Mouse (Mus musculus) stomach, postnatal 0 days (tissue): ENCODE results near the gene Snx29. TPM values are rescaled to one million over a fixed set of nuclear protein-coding genes. Genes with fewer than 3 reads are reported as not detected.

Experiments
- ATAC-seq: fragments of 200-750 bp; cut with Nextera tagmentation; 2 replicates; pipeline ENCODE4 v1.8.0; 2017; ENCODE audit not compliant: low FRiP score, low TSS enrichment
- DNase-seq: peaks from one replicate; pipeline ENCODE4 v3.0.0-alpha.2; 2016; ENCODE audit warnings: low spot score
- H3K27ac ChIP-seq: fragments of 300-500 bp; sonication (generic); replicated peaks from 2 replicates; pipeline ENCODE4 v1.5.1; 2014; ENCODE audit warnings: mild to moderate bottlenecking, control low read depth
- H3K27me3 ChIP-seq: fragments of 300-500 bp; sonication (generic); 2 replicates; pipeline ENCODE4 v1.6.1; 2014; ENCODE audit warnings: low read length; ENCODE audit not compliant: control insufficient read depth, insufficient read depth
- H3K36me3 ChIP-seq: fragments of 300-500 bp; sonication (generic); 2 replicates; pipeline ENCODE4 v1.6.1; 2014; ENCODE audit warnings: low read length, mixed read lengths; ENCODE audit not compliant: control insufficient read depth, insufficient read depth
- H3K4me1 ChIP-seq: fragments of 300-500 bp; sonication (generic); replicated peaks from 2 replicates; pipeline ENCODE4 v1.6.1; 2014; ENCODE audit warnings: antibody characterized with exemption; ENCODE audit not compliant: control insufficient read depth, insufficient read depth
- H3K4me2 ChIP-seq: fragments of 300-500 bp; sonication (generic); replicated peaks from 2 replicates; pipeline ENCODE4 v1.6.1; 2014; ENCODE audit warnings: low read depth, mild to moderate bottlenecking, control low read depth, moderate library complexity
- H3K4me3 ChIP-seq: fragments of 300-500 bp; sonication (generic); 2 replicates; pipeline ENCODE4 v1.5.1; 2014; ENCODE audit warnings: low read depth, low read length, control low read depth
- H3K9ac ChIP-seq: fragments of 300-500 bp; sonication (generic); 2 replicates; pipeline ENCODE4 v1.6.1; 2014; ENCODE audit warnings: mild to moderate bottlenecking, low read length, control low read depth, mixed read lengths
- H3K9me3 ChIP-seq: fragments of 300-500 bp; sonication (generic); 2 replicates; pipeline ENCODE4 v1.6.1; 2016; ENCODE audit warnings: low read length; ENCODE audit not compliant: control insufficient read depth
- CTCF ChIP-seq: IDR thresholded peaks from 2 replicates; pipeline ENCODE4 v1.5.1; 2016; ENCODE audit warnings: antibody characterized with exemption, low read depth, mild to moderate bottlenecking, moderate library complexity
- EP300 ChIP-seq: optimal IDR thresholded peaks from 2 replicates; pipeline ENCODE3; 2016; ENCODE audit warnings: antibody characterized with exemption
- WGBS: fragments of 180-500 bp; shearing (Covaris S2); extraction: QIAGEN DNeasy Blood & Tissue Kit; methylation state at CpG from one replicate; pipeline ENCODE4 v1.1.7; 2014; 5-methylcytosine and 5-hydroxymethylcytosine counted together
- polyA plus RNA-seq: library from polyadenylated mRNA; unstranded; fragments of >200 nt; fragmentation: Nextera tagmentation; extraction: Ambion mirVana; gene quantifications from 2 replicates; pipeline ENCODE4 v1.2.1, GENCODE M21; 2015

Gene Snx29
- polyA plus RNA-seq, 1 experiment from 2014 or later: 4.8 TPM

- ATAC-seq: no peak
- no peak overlapping the region for H3K9ac ChIP-seq
- no peak for DNase-seq
- H3K4me3 ChIP-seq: no peak overlapping the region
- no peak overlapping the region for H3K27ac ChIP-seq
- H3K27me3 ChIP-seq: no peaks in the 10 kb centered on the region
- no peaks in the 10 kb centered on the region for H3K9me3 ChIP-seq
- no peak overlapping the region for H3K4me2 ChIP-seq
- H3K36me3 ChIP-seq: no peaks in the 10 kb centered on the region
- no peak for TF ChIP-seq EP300
- TF ChIP-seq CTCF: no peak
- no peaks in the 10 kb centered on the region for H3K4me1 ChIP-seq
- 51% methylated on average over 5 of the region's 5 CpGs for WGBS
Observed at GRCm38 (mm10) chr16:11704096-11704495, 381.4 kb downstream of the Snx29 start.

- Histone ChIP-seq H3K4me1 (0 out of 2 replicates have a peak, but pooled peaks cover 2% of the 10 kb centered on the region), H3K4me2 (no peak overlapping the region), H3K36me3 (no peaks in the 10 kb centered on the region), H3K27ac (no peak overlapping the region), H3K9ac (no peak overlapping the region), H3K9me3 (no peaks in the 10 kb centered on the region), H3K4me3 (no peak overlapping the region), H3K27me3 (no peaks in the 10 kb centered on the region)
- DNase-seq: no peak
- WGBS: 92% methylated on average over 4 of the region's 4 CpGs
- no peak for TF ChIP-seq EP300
- no peak for TF ChIP-seq CTCF
- no peak for ATAC-seq
Observed at GRCm38 (mm10) chr16:11705456-11705855, 382.7 kb downstream of the Snx29 start.

GRCm38 (mm10) chr16:11708097-11708496 is 385.4 kb downstream of the Snx29 start:
- WGBS: 83% methylated on average over 2 of the region's 2 CpGs
- TF ChIP-seq CTCF: no peak
- no peak for TF ChIP-seq EP300
- H3K9ac ChIP-seq: no peak overlapping the region

GRCm38 (mm10) chr16:11709382-11709781 is 386.7 kb downstream of the Snx29 start:
- TF ChIP-seq EP300 (no peak), CTCF (no peak)
- no peak for DNase-seq
- H3K4me2 ChIP-seq: no peak overlapping the region

More at GRCm38 (mm10) chr16:11708097-11708496, 385.4 kb downstream of the Snx29 start:
- H3K27me3 ChIP-seq: no peaks in the 10 kb centered on the region
- H3K9me3 ChIP-seq: no peaks in the 10 kb centered on the region
- 0 out of 2 replicates have a peak, but pooled peaks cover 2% of the 10 kb centered on the region for H3K4me1 ChIP-seq
- H3K27ac ChIP-seq: no peak overlapping the region
- no peak overlapping the region for H3K4me3 ChIP-seq
- H3K36me3 ChIP-seq: no peaks in the 10 kb centered on the region
- DNase-seq (no peak), ATAC-seq (no peak)
- H3K4me2 ChIP-seq: no peak overlapping the region

GRCm38 (mm10) chr16:11709999-11710667 is 387.4 kb downstream of the Snx29 start:
- Histone ChIP-seq H3K4me3 (no peak overlapping the region), H3K4me2 (no peak overlapping the region), H3K9me3 (no peaks in the 10 kb centered on the region), H3K27ac (no peak overlapping the region), H3K27me3 (no peaks in the 10 kb centered on the region), H3K36me3 (no peaks in the 10 kb centered on the region), H3K9ac (no peak overlapping the region), H3K4me1 (0 out of 2 replicates have a peak, but pooled peaks cover 2% of the 10 kb centered on the region)
- TF ChIP-seq EP300 (no peak), CTCF (no peak)
- WGBS: 51% methylated on average over 5 of the region's 5 CpGs
- no peak for DNase-seq
- ATAC-seq: no peak

More at GRCm38 (mm10) chr16:11709382-11709781, 386.7 kb downstream of the Snx29 start:
- Histone ChIP-seq H3K27me3 (no peaks in the 10 kb centered on the region), H3K36me3 (no peaks in the 10 kb centered on the region), H3K27ac (no peak overlapping the region), H3K4me1 (0 out of 2 replicates have a peak, but pooled peaks cover 2% of the 10 kb centered on the region), H3K4me3 (no peak overlapping the region), H3K9me3 (no peaks in the 10 kb centered on the region), H3K9ac (no peak overlapping the region)
- no peak for ATAC-seq
- WGBS: 59% methylated on average over 4 of the region's 4 CpGs

- H3K36me3 ChIP-seq: no peaks in the 10 kb centered on the region
- H3K9me3 ChIP-seq: no peaks in the 10 kb centered on the region
- ATAC-seq (no peak), DNase-seq (no peak)
- H3K4me3 ChIP-seq: no peak overlapping the region
- TF ChIP-seq CTCF: no peak
- TF ChIP-seq EP300: no peak
- H3K4me2 ChIP-seq: no peak overlapping the region
- no peaks in the 10 kb centered on the region for H3K27me3 ChIP-seq
- H3K4me1 ChIP-seq: 0 out of 2 replicates have a peak, but pooled peaks cover 2% of the 10 kb centered on the region
- H3K27ac ChIP-seq: no peak overlapping the region
- 39% methylated on average over 2 of the region's 2 CpGs for WGBS
- no peak overlapping the region for H3K9ac ChIP-seq
Observed at GRCm38 (mm10) chr16:11713265-11713865, 390.7 kb downstream of the Snx29 start.
